Mouse (Mus musculus) heart, postnatal 25 days (tissue): ENCODE data around the gene Atp6v0b. TPM values are rescaled to one million over a fixed set of nuclear protein-coding genes. Genes with fewer than 3 reads are reported as not detected.
A peak's percentile ranks its signal among the peaks of the same experiment; 100 is the strongest.

Experiments used
- DNase-seq: peaks from one replicate; pipeline ENCODE4 v3.0.0; 2022; ENCODE audit warnings: low spot score
- intact Hi-C: fragments of 180-260 bp; cut with DNase I; formaldehyde crosslinking; loops from one replicate; pipeline ENCODE4 v1.15.1; 2025
- total RNA-seq, 2 experiments: library from RNA; stranded (reverse); gene quantifications; 2 replicates each; pipeline ENCODE4 v1.2.3; 2021

Atp6v0b gene
- total RNA-seq, 2 experiments from 2014 or later = 111 to 127 TPM

- intact Hi-C loops = loop anchor here (5.0 kb wide), 1 partner anchor 199 kb away; no protein-coding TSS in a partner anchor
- DNase-seq = peak; percentile 37
Observed at GRCm38 (mm10) chr4:117882701-117883691, 4.1 kb downstream of the Atp6v0b start, which contains the start of gene B4galt2. Gene B4galt2 (minus strand): TSS chr4:117883487.

DNA sequence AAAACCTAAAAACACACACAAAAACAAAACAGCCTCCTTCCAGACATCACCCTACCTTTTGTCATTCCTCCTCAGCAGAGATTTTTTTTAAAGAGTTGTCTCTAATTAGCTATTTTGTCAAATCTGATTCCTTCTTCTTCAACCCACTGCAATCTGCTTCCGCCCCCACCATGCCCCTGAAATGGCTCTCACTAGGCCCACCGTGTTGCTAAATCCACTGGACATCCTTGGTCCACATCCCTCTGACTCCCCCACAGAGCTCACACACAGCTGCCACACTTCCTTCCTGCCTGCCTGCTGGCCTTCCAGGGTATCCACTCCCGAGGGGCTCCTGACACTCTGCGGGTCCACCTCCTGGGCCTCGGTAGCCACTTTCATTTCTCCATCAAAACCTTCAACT is 8.4 kb downstream of the Atp6v0b start:
- intact Hi-C loops = no loop called here
- DNase-seq = no peak

- no peak for DNase-seq
- intact Hi-C loops = no loop called here
Observed at GRCm38 (mm10) chr4:117878301-117878700, 8.8 kb downstream of the Atp6v0b start.

GRCm38 (mm10) chr4:117873615-117874014 is 13.5 kb downstream of the Atp6v0b start:
- no peak for DNase-seq
- intact Hi-C loops = no loop called here

- no peak for DNase-seq
- intact Hi-C loops = no loop called here
Observed at GRCm38 (mm10) chr4:117872471-117872886, 14.7 kb downstream of the Atp6v0b start, which contains the start of gene Ccdc24. Gene Ccdc24 (minus strand): TSS chr4:117872557.

GRCm38 (mm10) chr4:117871787-117872186 is 15.3 kb downstream of the Atp6v0b start:
- no peak for DNase-seq
- intact Hi-C loops = no loop called here

DNA sequence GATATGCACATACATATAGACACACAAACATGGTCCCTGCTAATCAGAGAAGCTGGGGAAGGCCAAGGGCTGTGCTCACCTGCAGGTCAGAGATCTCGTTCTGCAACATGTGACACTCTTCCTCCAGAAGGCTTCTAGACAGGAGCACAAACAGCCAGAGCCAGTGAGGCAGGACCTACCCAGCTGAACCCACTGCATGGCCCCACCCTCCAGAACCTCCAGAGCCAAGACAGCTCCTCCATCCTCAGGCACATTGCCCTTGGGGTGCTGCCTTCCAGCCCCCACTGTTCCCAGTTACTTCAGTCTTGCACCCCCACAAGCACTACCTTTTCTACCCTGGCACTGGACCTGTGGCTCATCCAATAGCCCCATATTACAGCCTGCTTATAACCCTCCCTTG is 16.7 kb downstream of the Atp6v0b start:
- no peak for DNase-seq
- intact Hi-C loops = no loop called here

GRCm38 (mm10) chr4:117869317-117869716 is 17.8 kb downstream of the Atp6v0b start:
- intact Hi-C loops = loop anchor here (2.0 to 5.0 kb wide), 2 partner anchors 41 to 57 kb away; no protein-coding TSS in a partner anchor
- DNase-seq = no peak

- intact Hi-C loops = loop anchor here (2.0 to 5.0 kb wide), 2 partner anchors 39 to 56 kb away; no protein-coding TSS in a partner anchor
- DNase-seq = no peak
Observed at GRCm38 (mm10) chr4:117867823-117868222, 19.3 kb downstream of the Atp6v0b start.

GRCm38 (mm10) chr4:117867000-117867399 is 20.1 kb downstream of the Atp6v0b start:
- intact Hi-C loops = loop anchor here (5.0 kb wide), 1 partner anchor 55 kb away; no protein-coding TSS in a partner anchor
- no peak for DNase-seq

GRCm38 (mm10) chr4:117866083-117866482 is 21.1 kb downstream of the Atp6v0b start:
- DNase-seq = no peak
- intact Hi-C loops = loop anchor here (5.0 kb wide), 1 partner anchor 54 kb away; no protein-coding TSS in a partner anchor

- intact Hi-C loops = no loop called here
- no peak for DNase-seq
Observed at GRCm38 (mm10) chr4:117862823-117863222, 24.3 kb downstream of the Atp6v0b start.

DNA sequence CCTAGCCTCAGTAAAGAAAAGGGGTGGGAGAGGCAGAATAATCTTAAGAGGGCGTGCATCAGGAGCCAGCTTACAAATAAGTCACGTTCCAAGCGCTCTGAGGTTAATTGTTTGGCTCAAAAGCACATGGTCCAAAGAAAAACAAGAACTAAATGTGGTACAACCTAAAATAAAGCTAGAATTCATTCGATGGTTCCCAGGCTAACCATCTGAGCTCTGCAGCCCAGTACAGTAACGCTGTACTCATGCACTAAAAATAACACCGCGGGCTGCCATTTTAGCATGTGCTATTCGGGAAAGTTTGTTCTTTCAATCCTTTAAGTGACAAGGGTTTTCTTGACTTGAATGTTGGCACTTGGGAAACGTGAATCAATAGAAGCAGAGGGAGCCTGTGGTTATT is 26.6 kb downstream of the Atp6v0b start:
- intact Hi-C loops = no loop called here
- no peak for DNase-seq

GRCm38 (mm10) chr4:117858794-117859193 is 28.3 kb downstream of the Atp6v0b start:
- no peak for DNase-seq
- intact Hi-C loops = loop anchor here (2.0 kb wide), 1 partner anchor 30 kb away; no protein-coding TSS in a partner anchor

- DNase-seq = no peak
- intact Hi-C loops = no loop called here
Observed at GRCm38 (mm10) chr4:117855146-117855545, 32.0 kb downstream of the Atp6v0b start.

- intact Hi-C loops = no loop called here
Observed at GRCm38 (mm10) chr4:117852152-117852868, 34.8 kb downstream of the Atp6v0b start.

DNA sequence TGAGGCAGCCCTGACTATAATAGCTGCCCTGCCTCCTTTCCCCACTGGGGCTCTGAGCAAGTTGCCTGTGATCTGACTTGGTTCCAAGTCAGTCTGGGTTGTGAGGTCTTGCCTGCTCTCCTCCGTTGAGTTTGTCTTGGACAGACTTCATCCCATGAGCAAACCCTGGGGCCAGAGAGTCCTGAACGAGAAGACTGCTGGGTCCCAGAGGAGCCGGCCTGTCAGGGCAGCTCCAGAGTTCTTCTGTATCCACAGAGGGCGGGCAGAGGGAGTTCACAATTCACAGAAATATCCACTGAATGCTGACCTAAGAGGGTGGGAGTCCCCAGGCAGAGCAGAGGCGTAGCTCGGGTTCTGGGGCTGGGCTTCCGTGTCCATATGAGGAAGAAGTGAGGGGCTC is 36.3 kb downstream of the Atp6v0b start:
- DNase-seq = peak; percentile 62

More at GRCm38 (mm10) chr4:117852152-117852868, 34.8 kb downstream of the Atp6v0b start:
- DNase-seq = no peak

GRCm38 (mm10) chr4:117850176-117850575 is 37.0 kb downstream of the Atp6v0b start:
- intact Hi-C loops = no loop called here

More for the DNA sequence above, 36.3 kb downstream of the Atp6v0b start:
- intact Hi-C loops = no loop called here

DNA sequence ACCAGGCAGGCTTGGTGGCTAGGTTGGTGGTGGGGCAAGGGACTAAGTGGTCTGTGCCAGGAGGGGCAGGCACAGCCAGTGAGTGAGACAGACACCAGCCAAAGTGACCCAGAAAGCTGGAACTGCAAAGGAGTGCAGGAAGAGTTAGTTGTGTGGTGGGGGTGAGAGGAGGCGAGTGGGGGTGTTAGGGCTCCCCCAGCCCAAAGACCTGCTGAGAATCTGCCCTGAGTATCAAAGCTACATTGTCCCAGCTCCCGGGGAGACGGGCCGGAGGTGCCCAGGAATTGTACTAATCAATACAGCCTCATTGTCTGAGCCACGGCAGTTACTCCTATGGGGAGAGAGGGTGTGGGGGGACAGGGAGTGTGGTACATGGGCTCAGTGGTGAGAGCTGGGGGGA is 37.6 kb downstream of the Atp6v0b start:
- intact Hi-C loops = no loop called here
- no peak for DNase-seq

More at GRCm38 (mm10) chr4:117850176-117850575, 37.0 kb downstream of the Atp6v0b start:
- DNase-seq = no peak

DNA sequence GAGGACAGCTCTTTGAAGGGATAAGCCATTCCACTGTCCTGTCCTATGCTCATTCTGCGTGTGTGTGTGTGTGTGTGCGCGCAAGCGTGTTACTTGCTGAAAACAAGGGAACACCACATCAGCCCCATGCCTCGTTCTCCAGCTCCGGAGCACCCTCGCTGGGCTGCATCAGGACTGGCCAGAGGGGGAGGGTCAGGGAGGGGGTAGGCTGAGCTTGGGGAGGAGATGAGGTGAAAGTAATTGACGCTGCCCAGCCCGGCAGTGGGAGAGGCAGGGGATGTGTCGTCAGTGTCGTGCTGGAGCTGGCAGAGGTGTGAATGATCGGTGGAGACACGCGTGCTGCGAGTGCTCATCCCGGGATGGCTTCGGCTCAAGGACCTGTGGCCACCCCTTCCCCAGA is 38.1 kb downstream of the Atp6v0b start:
- intact Hi-C loops = no loop called here
- DNase-seq = no peak
